Mouse (Mus musculus) liver, embryonic 16.5 days (tissue): ENCODE data around the gene Gm17268. TPM values are rescaled to one million over a fixed set of nuclear protein-coding genes. Genes with fewer than 3 reads are reported as not detected.
A peak's percentile ranks its signal among the peaks of the same experiment; 100 is the strongest.

ENCODE experiments used
- ATAC-seq: fragments of 200-750 bp; cut with Nextera tagmentation; 2 replicates; pipeline ENCODE4 v1.8.0; 2017; ENCODE audit warnings: low read depth, mild to moderate bottlenecking, moderate number of reproducible peaks, moderate library complexity
- H3K27ac ChIP-seq: fragments of 300-500 bp; sonication (generic); 2 replicates; pipeline ENCODE4 v1.5.1; 2014; ENCODE audit warnings: mild to moderate bottlenecking, low read length
- H3K27me3 ChIP-seq: fragments of 300-500 bp; sonication (generic); 2 replicates; pipeline ENCODE4 v1.6.1; 2014; ENCODE audit warnings: low read depth, low read length, mixed read lengths; ENCODE audit not compliant: control insufficient read depth, insufficient read depth
- H3K36me3 ChIP-seq: fragments of 300-500 bp; sonication (generic); 2 replicates; pipeline ENCODE4 v1.6.1; 2014; ENCODE audit warnings: mild to moderate bottlenecking; ENCODE audit not compliant: control insufficient read depth, insufficient read depth
- H3K4me1 ChIP-seq: fragments of 300-500 bp; sonication (generic); 2 replicates; pipeline ENCODE4 v1.6.1; 2014; ENCODE audit warnings: low read depth, low read length, mixed read lengths; ENCODE audit not compliant: control insufficient read depth
- H3K4me2 ChIP-seq: fragments of 300-500 bp; sonication (generic); 2 replicates; pipeline ENCODE4 v1.6.1; 2014; ENCODE audit warnings: low read depth, low read length, mixed read lengths
- H3K4me3 ChIP-seq: fragments of 300-500 bp; sonication (generic); 2 replicates; pipeline ENCODE4 v1.5.1; 2014; ENCODE audit warnings: low read depth, mild to moderate bottlenecking, low read length
- H3K9ac ChIP-seq: fragments of 300-500 bp; sonication (generic); 2 replicates; pipeline ENCODE4 v1.6.1; 2014; ENCODE audit warnings: low read depth, low read length
- H3K9me3 ChIP-seq: fragments of 300-500 bp; sonication (generic); replicated peaks from 2 replicates; pipeline ENCODE4 v1.6.1; 2016; ENCODE audit warnings: low read length; ENCODE audit not compliant: control insufficient read depth
- WGBS: fragments of 180-500 bp; shearing (Covaris S2); extraction: QIAGEN DNeasy Blood & Tissue Kit; methylation state at CpG from one replicate; pipeline ENCODE4 v1.1.7; 2014; ENCODE audit not compliant: insufficient replicate concordance; 5-methylcytosine and 5-hydroxymethylcytosine counted together
- polyA plus RNA-seq: library from polyadenylated mRNA; unstranded; fragments of >200 nt; fragmentation: Nextera tagmentation; extraction: Ambion mirVana; gene quantifications from 2 replicates; pipeline ENCODE4 v1.2.1, GENCODE M21; 2015

The Gm17268 gene
- polyA plus RNA-seq, 1 experiment from 2014 or later: not detected

DNA sequence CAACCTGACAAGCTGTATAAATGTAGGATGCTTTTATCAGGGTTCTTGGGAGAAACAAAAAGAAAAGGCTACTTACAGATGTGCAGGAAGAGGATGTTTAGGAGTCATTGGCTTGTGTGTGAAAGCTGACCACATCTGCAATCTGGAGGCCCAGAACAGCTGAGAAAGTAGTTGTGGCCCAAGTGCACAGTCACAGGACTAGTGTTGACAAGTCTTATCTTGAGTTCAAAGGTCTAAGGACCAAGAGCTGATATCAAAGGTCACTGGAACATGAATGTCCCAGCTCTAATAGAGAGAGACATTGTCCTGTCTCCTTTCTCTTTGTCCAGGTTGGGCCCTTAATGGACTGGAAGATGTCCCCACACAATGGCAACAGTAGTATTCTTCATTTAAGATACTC lies 18.6 kb downstream of the Gm17268 start:
- H3K36me3 ChIP-seq: no peaks in the 10 kb centered on the region
- H3K4me3 ChIP-seq: no peak overlapping the region
- no peak overlapping the region for H3K9ac ChIP-seq
- no peaks in the 10 kb centered on the region for H3K4me1 ChIP-seq
- H3K4me2 ChIP-seq: no peak overlapping the region
- no peak for ATAC-seq
- H3K27me3 ChIP-seq: no peaks in the 10 kb centered on the region
- H3K27ac ChIP-seq: no peak overlapping the region
- H3K9me3 ChIP-seq: no peaks in the 10 kb centered on the region

DNA sequence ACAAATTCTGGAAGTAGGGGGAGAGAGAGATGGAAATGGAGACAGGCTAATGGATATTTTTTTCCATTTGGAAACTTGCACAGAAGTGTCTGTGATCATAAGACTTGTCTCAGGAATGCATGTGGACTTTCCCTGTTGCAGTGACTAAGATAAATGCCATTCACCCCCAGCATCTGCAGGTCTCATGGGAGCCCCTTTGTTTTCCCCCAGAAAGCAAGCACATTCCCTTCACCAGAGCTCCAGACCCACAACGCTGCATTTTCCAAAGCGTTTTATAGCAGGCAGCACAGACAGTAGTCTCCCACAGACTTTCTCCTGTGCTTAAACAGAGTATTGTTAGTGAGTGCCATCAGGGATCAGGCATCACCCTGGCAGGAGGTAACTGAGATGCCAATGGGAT lies 19.0 kb downstream of the Gm17268 start:
- Histone ChIP-seq H3K4me2 (no peak overlapping the region), H3K9me3 (no peaks in the 10 kb centered on the region), H3K27ac (no peak overlapping the region), H3K9ac (no peak overlapping the region), H3K4me3 (no peak overlapping the region), H3K4me1 (no peaks in the 10 kb centered on the region), H3K36me3 (no peaks in the 10 kb centered on the region), H3K27me3 (no peaks in the 10 kb centered on the region)
- 33% methylated on average over 2 of the region's 2 CpGs for WGBS
- no peak for ATAC-seq

DNA sequence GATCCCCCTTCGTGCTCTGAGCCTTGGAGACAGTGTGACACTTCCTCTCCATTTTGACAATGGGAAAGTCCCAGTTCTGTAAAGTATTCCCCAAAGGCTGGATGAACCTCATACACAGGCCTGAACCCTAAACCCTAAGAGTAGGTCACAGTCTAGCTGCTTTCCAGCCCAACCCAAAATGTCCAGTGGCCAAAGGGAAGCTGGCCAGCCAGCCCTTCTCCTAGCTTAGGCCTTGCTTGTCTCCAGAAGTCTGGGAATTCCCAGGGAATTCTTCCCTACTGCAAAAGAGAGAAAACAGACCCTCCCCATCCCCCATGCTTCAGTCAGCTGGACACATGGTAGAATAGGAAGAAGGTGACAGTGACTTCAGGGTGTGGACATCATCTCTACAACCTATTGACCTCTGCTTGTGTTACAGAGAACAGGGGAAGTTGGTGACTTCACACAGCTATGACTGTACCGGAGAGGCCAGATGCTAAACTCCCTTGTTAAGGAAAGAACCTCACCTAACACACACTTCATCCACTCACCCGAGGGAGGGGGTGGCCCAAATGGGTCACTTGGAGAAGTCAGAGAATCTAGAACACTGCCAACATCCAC lies 22.1 kb downstream of the Gm17268 start:
- 48% methylated on average over 3 of the region's 3 CpGs for WGBS
- H3K9ac ChIP-seq: no peak overlapping the region
- H3K4me1 ChIP-seq: no peaks in the 10 kb centered on the region
- no peaks in the 10 kb centered on the region for H3K9me3 ChIP-seq
- no peak overlapping the region for H3K4me2 ChIP-seq
- H3K27me3 ChIP-seq: no peaks in the 10 kb centered on the region
- H3K27ac ChIP-seq: no peak overlapping the region
- ATAC-seq: no peak
- no peak overlapping the region for H3K4me3 ChIP-seq
- no peaks in the 10 kb centered on the region for H3K36me3 ChIP-seq

DNA sequence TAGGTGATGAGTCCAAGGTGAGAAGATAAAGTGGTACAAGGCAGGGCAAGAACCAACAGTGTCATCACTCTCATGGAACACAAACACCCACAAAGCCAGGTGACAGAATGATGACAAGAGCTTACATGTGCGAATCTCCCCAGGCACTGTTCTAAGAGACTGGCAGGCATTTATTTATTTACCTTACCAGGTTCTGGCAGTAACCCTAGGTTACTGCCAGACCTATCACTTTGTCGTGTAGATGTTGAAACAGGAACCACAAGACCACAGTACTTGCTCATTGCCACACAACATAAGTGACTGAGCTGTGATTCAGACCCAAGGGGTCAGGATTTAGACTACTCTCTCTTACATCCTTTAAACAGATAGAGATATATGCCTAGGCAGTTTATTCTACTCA lies 23.3 kb downstream of the Gm17268 start:
- no peaks in the 10 kb centered on the region for H3K4me1 ChIP-seq
- no peaks in the 10 kb centered on the region for H3K9me3 ChIP-seq
- H3K27ac ChIP-seq: no peak overlapping the region
- no peaks in the 10 kb centered on the region for H3K36me3 ChIP-seq
- no peak for ATAC-seq
- H3K4me3 ChIP-seq: no peak overlapping the region
- no peaks in the 10 kb centered on the region for H3K27me3 ChIP-seq
- no peak overlapping the region for H3K9ac ChIP-seq
- no peak overlapping the region for H3K4me2 ChIP-seq
- WGBS: 27% methylated on average over 2 of the region's 2 CpGs

DNA sequence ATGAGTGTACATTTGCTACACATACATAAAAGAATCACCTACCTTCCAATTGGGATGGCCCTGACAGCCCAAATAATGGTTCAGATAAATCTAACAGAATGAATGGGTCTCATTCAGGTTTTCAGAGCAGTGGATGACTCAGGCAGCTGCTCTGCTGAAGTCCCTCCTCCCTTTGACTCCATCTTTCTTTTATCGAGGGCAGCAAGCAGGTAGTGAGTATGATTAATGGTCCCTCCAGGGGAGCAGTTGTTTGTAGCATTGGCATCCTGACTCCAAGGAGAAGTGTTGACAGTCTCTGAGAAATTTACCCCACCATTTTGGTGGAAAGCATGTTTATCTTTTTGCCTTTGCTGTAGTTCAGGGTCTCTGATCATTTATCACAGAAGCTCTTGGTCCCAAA lies 24.6 kb downstream of the Gm17268 start:
- no peaks in the 10 kb centered on the region for H3K36me3 ChIP-seq
- no peak overlapping the region for H3K4me2 ChIP-seq
- H3K4me1 ChIP-seq: no peaks in the 10 kb centered on the region
- H3K27ac ChIP-seq: no peak overlapping the region
- no peak overlapping the region for H3K4me3 ChIP-seq
- no peak for ATAC-seq
- H3K9ac ChIP-seq: no peak overlapping the region
- no peaks in the 10 kb centered on the region for H3K9me3 ChIP-seq
- 53% methylated on average over 1 of the region's 1 CpGs for WGBS
- no peaks in the 10 kb centered on the region for H3K27me3 ChIP-seq

DNA sequence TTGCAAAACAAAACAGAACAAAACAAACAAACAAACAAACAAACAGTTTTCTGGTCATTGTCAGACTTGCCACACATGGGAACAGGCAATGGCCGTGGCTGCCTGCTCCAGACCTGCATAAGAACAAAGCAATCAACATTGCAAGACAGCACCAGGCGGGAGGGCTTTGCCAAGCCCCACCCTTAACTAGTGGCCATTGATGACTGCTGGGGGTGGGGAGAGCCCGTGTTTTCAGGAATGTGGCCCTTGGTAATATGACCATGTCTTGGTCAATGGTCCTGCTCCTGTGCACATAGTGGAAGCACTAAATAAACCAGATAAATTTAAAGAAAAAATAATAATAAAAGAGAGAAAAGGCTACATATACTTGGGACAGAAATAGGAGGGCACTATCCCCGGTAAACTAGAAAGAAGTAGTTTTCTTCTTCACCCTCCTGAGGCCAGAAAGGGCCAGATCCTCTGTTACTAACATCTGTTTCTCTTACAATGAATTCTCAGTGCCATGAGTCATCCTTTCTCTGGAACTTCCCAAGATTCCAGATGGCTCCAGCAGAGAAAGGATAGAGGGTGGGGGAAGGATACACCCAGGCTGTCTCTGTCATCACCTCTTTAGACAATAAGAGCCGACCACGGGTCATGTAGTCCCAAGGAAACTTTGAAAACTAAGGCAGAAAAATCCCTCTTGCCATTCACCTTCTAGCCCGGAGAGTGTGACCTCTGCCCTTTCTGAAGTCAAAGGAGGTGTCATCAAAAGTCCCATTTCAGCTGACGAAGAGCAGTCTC lies 26.8 kb downstream of the Gm17268 start:
- 54% methylated on average over 8 of the region's 8 CpGs for WGBS
- no peaks in the 10 kb centered on the region for H3K4me1 ChIP-seq
- H3K36me3 ChIP-seq: no peaks in the 10 kb centered on the region
- H3K4me3 ChIP-seq: no peak overlapping the region
- H3K9me3 ChIP-seq: no peaks in the 10 kb centered on the region
- H3K27ac ChIP-seq: no peak overlapping the region
- H3K27me3 ChIP-seq: no peaks in the 10 kb centered on the region
- ATAC-seq: no peak
- no peak overlapping the region for H3K4me2 ChIP-seq
- no peak overlapping the region for H3K9ac ChIP-seq

DNA sequence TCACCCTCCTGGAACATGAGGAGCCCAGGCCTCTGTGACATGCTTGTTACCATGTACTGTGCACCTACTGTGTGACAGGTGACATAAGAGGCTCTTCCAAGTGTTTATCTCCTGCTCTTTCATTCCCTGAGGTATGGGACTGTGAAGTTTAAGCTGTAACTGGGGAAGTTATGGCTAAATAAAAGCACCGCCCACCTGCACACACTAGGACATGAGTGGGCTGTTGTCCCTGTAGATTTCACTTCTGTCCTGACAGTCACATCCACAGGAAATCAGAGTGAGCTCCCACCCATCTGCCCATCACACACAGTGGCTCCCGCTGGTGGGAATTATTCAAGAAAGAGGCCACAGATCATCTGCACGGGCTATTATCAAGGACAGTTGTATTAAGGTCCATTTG lies 28.2 kb downstream of the Gm17268 start:
- no peak for ATAC-seq
- Histone ChIP-seq H3K4me1 (no peaks in the 10 kb centered on the region), H3K9me3 (no peaks in the 10 kb centered on the region), H3K4me3 (no peak overlapping the region), H3K27ac (no peak overlapping the region), H3K36me3 (no peaks in the 10 kb centered on the region), H3K9ac (no peak overlapping the region), H3K27me3 (no peaks in the 10 kb centered on the region), H3K4me2 (no peak overlapping the region)
- 69% methylated on average over 3 of the region's 3 CpGs for WGBS

DNA sequence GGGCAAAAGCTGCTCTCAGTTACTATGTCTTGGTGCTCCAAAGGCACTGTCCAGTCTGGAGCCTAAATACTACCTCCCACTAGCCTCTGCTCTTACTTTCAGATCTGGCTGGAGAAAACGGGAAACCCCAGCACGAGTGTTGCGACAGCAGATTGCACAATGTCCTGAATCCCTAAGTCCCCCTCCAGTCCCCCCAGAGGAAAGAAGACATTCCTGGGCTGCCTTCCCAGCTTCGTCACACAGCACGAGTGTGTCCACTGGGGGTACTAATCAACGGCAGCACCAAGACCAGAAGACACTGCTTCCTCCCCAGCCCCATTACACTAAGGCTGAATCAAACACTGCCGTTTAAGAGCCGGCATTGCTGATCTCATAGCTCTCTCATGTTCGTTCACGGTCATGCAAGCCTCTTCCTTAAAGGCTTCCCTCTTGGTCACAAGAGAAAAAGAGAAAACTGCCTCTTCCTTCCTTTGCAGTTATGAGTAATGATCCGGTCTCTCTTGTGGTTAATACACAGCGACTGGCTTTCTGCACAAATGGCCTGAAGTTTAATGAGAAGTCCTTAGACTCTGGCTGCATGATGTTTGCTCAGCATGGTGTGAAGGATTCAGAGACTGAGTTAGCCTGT lies 31.5 kb downstream of the Gm17268 start:
- H3K4me2 ChIP-seq: no peak overlapping the region

DNA sequence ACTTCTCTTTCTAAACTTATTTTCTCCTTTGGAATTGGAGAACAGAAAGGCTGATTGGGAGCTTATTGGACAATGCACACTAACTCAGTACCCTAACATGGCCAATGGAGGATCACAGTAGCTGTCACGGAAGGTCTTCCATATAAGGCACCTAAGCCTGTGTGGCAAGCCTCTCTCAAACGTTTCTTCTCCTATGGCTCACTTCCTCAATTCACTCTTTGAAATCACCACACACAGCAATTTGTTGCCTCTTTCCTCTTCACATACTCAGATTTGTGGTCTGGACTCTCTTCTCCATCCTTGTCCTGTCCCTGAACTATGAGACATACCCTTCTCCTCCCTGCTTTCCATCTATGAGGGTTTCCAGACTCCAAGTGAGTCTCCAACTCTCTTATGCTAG lies 33.6 kb downstream of the Gm17268 start:
- no peak overlapping the region for H3K27ac ChIP-seq
- no peaks in the 10 kb centered on the region for H3K36me3 ChIP-seq
- 20% methylated on average over 2 of the region's 2 CpGs for WGBS
- H3K9me3 ChIP-seq: no peaks in the 10 kb centered on the region
- no peak overlapping the region for H3K4me2 ChIP-seq
- no peaks in the 10 kb centered on the region for H3K27me3 ChIP-seq
- no peak for ATAC-seq
- H3K4me3 ChIP-seq: no peak overlapping the region
- H3K9ac ChIP-seq: no peak overlapping the region
- no peaks in the 10 kb centered on the region for H3K4me1 ChIP-seq

More for the DNA sequence above, 31.5 kb downstream of the Gm17268 start:
- Histone ChIP-seq H3K27me3 (no peaks in the 10 kb centered on the region), H3K36me3 (no peaks in the 10 kb centered on the region), H3K4me1 (no peaks in the 10 kb centered on the region), H3K27ac (0 out of 2 replicates have a peak overlapping the region, but pooled peaks have one; percentile 17), H3K9ac (no peak overlapping the region), H3K4me3 (no peak overlapping the region), H3K9me3 (no peaks in the 10 kb centered on the region)
- no peak for ATAC-seq
- 6% methylated on average over 12 of the region's 12 CpGs for WGBS
